Mouse (Mus musculus): ENCODE measurements around the gene Chst11. TPM values are rescaled to one million over a fixed set of nuclear protein-coding genes. Genes with fewer than 3 reads are reported as not detected.

Chst11 gene
- polyA plus RNA-seq, 1 experiment from 2014 or later = 2.6 TPM

- Histone ChIP-seq H3K4me2 (no peak overlapping the region), H3K27me3 (no peaks in the 10 kb centered on the region), H3K27ac (no peak overlapping the region), H3K36me3 (no peaks in the 10 kb centered on the region), H3K4me1 (peaks cover 12% of the 10 kb centered on the region), H3K9me3 (no peaks in the 10 kb centered on the region), H3K9ac (no peak overlapping the region), H3K4me3 (no peak overlapping the region)
- WGBS = 88% methylated on average over 4 of the region's 4 CpGs
- ATAC-seq (ENCODE audit: insufficient number of reproducible peaks, insufficient read depth, low FRiP score, low TSS enrichment, low read depth) = no peak
These were observed 243.3 kb downstream of the Chst11 start for GRCm38 (mm10) chr10:83228626-83229025.

DNA sequence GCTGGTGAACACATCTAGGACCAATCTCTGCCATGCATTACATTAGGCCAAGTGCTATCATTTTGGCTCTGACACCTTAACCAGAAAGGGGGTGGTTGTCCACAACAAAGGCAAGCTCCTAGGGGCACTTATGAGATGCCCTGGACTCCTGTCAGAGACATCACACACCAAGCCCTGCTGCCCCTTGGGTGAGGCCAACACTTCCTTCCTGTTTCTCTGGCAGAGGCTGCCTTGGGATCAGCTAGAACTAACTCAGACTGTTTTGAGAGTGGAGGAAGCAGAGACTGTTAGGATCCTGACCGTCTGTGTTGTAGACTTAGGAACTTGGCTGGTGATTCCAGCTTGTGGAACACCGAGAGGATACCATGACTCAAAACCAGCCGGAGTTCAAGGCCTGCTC, 248.7 kb downstream of the Chst11 start:
- no peak overlapping the region for H3K9ac ChIP-seq
- no peaks in the 10 kb centered on the region for H3K27me3 ChIP-seq
- no peak for ATAC-seq (ENCODE audit: insufficient number of reproducible peaks, insufficient read depth, low FRiP score, low TSS enrichment, low read depth)
- no peak overlapping the region for H3K4me3 ChIP-seq
- no peak overlapping the region for H3K4me2 ChIP-seq
- H3K27ac ChIP-seq = no peak overlapping the region
- no peaks in the 10 kb centered on the region for H3K9me3 ChIP-seq
- WGBS = 86% methylated on average over 3 of the region's 3 CpGs
- peaks cover 31% of the 10 kb centered on the region for H3K4me1 ChIP-seq
- H3K36me3 ChIP-seq = no peaks in the 10 kb centered on the region

DNA sequence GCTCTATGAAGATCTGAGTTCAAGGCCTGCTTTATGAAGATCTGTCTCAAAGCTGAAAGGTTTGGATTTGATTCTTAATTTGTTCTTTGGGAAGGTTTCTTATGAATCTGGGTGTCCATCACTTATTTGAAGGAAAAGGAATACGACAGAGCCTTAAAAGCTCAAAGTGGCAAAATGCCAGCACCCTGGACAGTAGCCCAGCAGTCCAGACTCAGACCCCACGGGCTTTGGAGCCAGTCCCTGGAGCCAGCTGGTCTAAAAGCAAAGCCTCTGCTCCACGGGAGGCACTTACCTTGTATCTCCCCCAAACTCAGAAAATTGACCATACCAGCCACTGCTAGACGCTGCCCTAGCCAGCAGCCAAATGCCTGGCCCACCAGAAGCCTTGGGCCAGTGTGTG, 249.1 kb downstream of the Chst11 start:
- Histone ChIP-seq H3K4me1 (peaks cover 31% of the 10 kb centered on the region), H3K36me3 (no peaks in the 10 kb centered on the region), H3K4me3 (no peak overlapping the region), H3K27ac (no peak overlapping the region), H3K27me3 (no peaks in the 10 kb centered on the region), H3K9me3 (no peaks in the 10 kb centered on the region), H3K4me2 (no peak overlapping the region), H3K9ac (no peak overlapping the region)
- ATAC-seq (ENCODE audit: insufficient number of reproducible peaks, insufficient read depth, low FRiP score, low TSS enrichment, low read depth) = no peak
- WGBS = 53% methylated on average over 4 of the region's 4 CpGs

DNA sequence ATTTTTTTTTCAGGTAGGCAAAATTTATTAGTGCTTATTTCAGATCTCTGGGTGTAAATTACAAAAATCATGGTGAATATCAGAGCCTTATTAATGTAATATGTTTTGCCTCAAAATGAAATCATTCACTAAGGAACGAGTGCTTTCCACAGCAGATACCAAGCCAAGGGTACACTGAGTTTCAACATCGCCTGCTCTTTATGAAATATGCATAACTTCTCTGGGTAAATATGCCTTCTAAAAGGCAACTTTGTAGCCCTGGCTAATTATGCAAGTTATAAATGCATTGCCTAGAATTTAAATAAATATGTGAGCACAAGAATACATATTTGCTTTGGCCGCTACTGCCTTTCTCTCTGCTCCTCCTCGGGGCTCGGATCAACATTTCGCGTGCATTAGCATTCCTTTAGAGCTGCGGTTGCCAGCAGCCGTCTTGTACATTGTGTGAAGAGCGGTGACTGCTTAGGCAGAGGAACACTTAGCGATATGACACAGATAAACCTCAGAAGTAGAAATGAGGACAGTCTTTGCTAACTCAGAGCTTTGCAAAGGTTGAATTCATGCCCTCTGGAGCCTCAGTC, 256.9 kb downstream of the Chst11 start:
- ATAC-seq (ENCODE audit: insufficient number of reproducible peaks, insufficient read depth, low FRiP score, low TSS enrichment, low read depth) = no peak
- H3K4me2 ChIP-seq = no peak overlapping the region
- no peak overlapping the region for H3K4me3 ChIP-seq
- H3K4me1 ChIP-seq = 0 out of 2 replicates have a peak, but pooled peaks cover 8% of the 10 kb centered on the region
- no peaks in the 10 kb centered on the region for H3K36me3 ChIP-seq
- H3K27me3 ChIP-seq = no peaks in the 10 kb centered on the region
- 39% methylated on average over 11 of the region's 11 CpGs for WGBS
- no peaks in the 10 kb centered on the region for H3K9me3 ChIP-seq
- H3K27ac ChIP-seq = no peak overlapping the region
- no peak overlapping the region for H3K9ac ChIP-seq

GRCm38 (mm10) chr10:83244131-83244530, 258.8 kb downstream of the Chst11 start:
- 33% methylated on average over 6 of the region's 6 CpGs for whole genome bisulfite sequencing
- H3K36me3 ChIP-seq = no peaks in the 10 kb centered on the region

More at GRCm38 (mm10) chr10:83244131-83244530, 258.8 kb downstream of the Chst11 start:
- ATAC-seq (ENCODE audit: insufficient number of reproducible peaks, insufficient read depth, low FRiP score, low TSS enrichment, low read depth) = no peak
- Histone ChIP-seq H3K27me3 (no peaks in the 10 kb centered on the region), H3K4me2 (no peak overlapping the region), H3K9me3 (no peaks in the 10 kb centered on the region), H3K27ac (no peak overlapping the region), H3K4me1 (0 out of 2 replicates have a peak, but pooled peaks cover 8% of the 10 kb centered on the region), H3K9ac (no peak overlapping the region), H3K4me3 (no peak overlapping the region)

Other genes with a start within 250 kb of the Chst11 start
- gene Nfyb, start 221.4 kb upstream of the Chst11 start, polyA plus RNA-seq (2015; fragmentation: Nextera tagmentation; extraction: Ambion mirVana) = 57.3 and 65.6 TPM in 2 replicates
- 99.4 and 99.8 TPM in 2 replicates for gene Txnrd1, start 151.5 kb upstream of the Chst11 start, polyA plus RNA-seq (2015; fragmentation: Nextera tagmentation; extraction: Ambion mirVana)
- 0.33 and 0.67 TPM in 2 replicates for gene Eid3, start 118.9 kb upstream of the Chst11 start, polyA plus RNA-seq (2015; fragmentation: Nextera tagmentation; extraction: Ambion mirVana)

All from embryonic facial prominence, embryonic 13.5 days (tissue).